Mouse (Mus musculus) kidney, adult 2 months (tissue): ENCODE measurements around the gene Cbs.

Experiments used
- CTCF ChIP-seq: fragments of 200-500 bp; conservative IDR thresholded peaks from 2 replicates; pipeline ENCODE4 v1.5.1; 2011; ENCODE audit warnings: low read depth, mild to moderate bottlenecking, control low read depth, low read length, moderate library complexity, mixed read lengths; ENCODE audit not compliant: insufficient read depth, insufficient read length
- POLR2A ChIP-seq: fragments of 200-500 bp; IDR thresholded peaks from one replicate; pipeline ENCODE4 v1.6.1; 2011; ENCODE audit warnings: low read depth, low read length, control low read depth

- TF ChIP-seq POLR2A (no peak), CTCF (no peak)
Observed at GRCm38 (mm10) chr17:31597957-31598356, 39.1 kb downstream of the Cbs start.
